Mouse (Mus musculus): ENCODE measurements around the gene Gm3448.
"Not testable (repeated sequence)": the region's sequence is repeated elsewhere in the genome, so short reads cannot be mapped to it uniquely, and the experiment has no call there.

Gm3448 gene

GRCm38 (mm10) chr17:15041175-15041729 lies at the start of gene Gm3448, which contains the start of the genes Ermard and Tcte3:
TSS of gene Gm3448 (minus strand) at chr17:15041537.
TSS of gene Ermard (plus strand) at chr17:15041208.
TSS of gene Tcte3 (minus strand) at chr17:15041488.
- DNase-seq, result peak; percentile 28 to 51

GRCm38 (mm10) chr17:15088591-15089001 lies 47.3 kb upstream of the Gm3448 start:
- DNase-seq, result peak; percentile 27 to 28

GRCm38 (mm10) chr17:15088166-15088565 lies 46.8 kb upstream of the Gm3448 start:
- no peak for DNase-seq

- no peak for DNase-seq
These were observed 43.7 kb upstream of the Gm3448 start for GRCm38 (mm10) chr17:15085006-15085405.

GRCm38 (mm10) chr17:15084226-15084848 lies 43.0 kb upstream of the Gm3448 start:
- no peak for DNase-seq

GRCm38 (mm10) chr17:15077536-15077935 lies 36.2 kb upstream of the Gm3448 start:
- DNase-seq, result no peak

- DNase-seq, result no peak
These were observed 33.7 kb upstream of the Gm3448 start for GRCm38 (mm10) chr17:15075033-15075432.

GRCm38 (mm10) chr17:15072211-15072610 lies 30.9 kb upstream of the Gm3448 start:
- DNase-seq, result no peak

- DNase-seq, result no peak
These were observed 27.8 kb upstream of the Gm3448 start for GRCm38 (mm10) chr17:15069124-15069523.

GRCm38 (mm10) chr17:15068040-15068792 lies 26.9 kb upstream of the Gm3448 start:
- no peak for DNase-seq

- DNase-seq, result no peak
These were observed 25.6 kb upstream of the Gm3448 start for GRCm38 (mm10) chr17:15066911-15067310.

GRCm38 (mm10) chr17:15066066-15066465 lies 24.7 kb upstream of the Gm3448 start:
- DNase-seq, result no peak

- DNase-seq, result peak; percentile 37 to 69
These were observed 24.2 kb upstream of the Gm3448 start for GRCm38 (mm10) chr17:15065391-15066024.

GRCm38 (mm10) chr17:15060356-15060755 lies 19.0 kb upstream of the Gm3448 start:
- DNase-seq, result no peak

GRCm38 (mm10) chr17:15059646-15060045 lies 18.3 kb upstream of the Gm3448 start:
- no peak for DNase-seq

- DNase-seq, result no peak
These were observed 16.8 kb upstream of the Gm3448 start for GRCm38 (mm10) chr17:15058161-15058591.

GRCm38 (mm10) chr17:15055925-15056324 lies 14.6 kb upstream of the Gm3448 start:
- no peak for DNase-seq

GRCm38 (mm10) chr17:15053829-15054200 lies 12.5 kb upstream of the Gm3448 start:
- DNase-seq, result not testable (repeated sequence)

- DNase-seq, result not testable (repeated sequence)
These were observed 12.0 kb upstream of the Gm3448 start for GRCm38 (mm10) chr17:15053183-15053828.

GRCm38 (mm10) chr17:15052766-15053165 lies 11.4 kb upstream of the Gm3448 start:
- DNase-seq, result not testable (repeated sequence)

- not testable (repeated sequence) for DNase-seq
These were observed 9.0 kb upstream of the Gm3448 start for GRCm38 (mm10) chr17:15050338-15050737.

- DNase-seq, result not testable (repeated sequence)
These were observed 882 bp downstream of the Gm3448 start for GRCm38 (mm10) chr17:15040455-15040854.

- not testable (repeated sequence) for DNase-seq
These were observed 9.9 kb downstream of the Gm3448 start for GRCm38 (mm10) chr17:15031414-15031813.
